Mouse (Mus musculus) embryo, embryonic 10 days (tissue): Measurements from ENCODE around the gene Sdk1.

Source experiments
- DNase-seq: peaks from one replicate; pipeline ENCODE4 v3.0.0-alpha.2; 2015; ENCODE audit warnings: low spot score

The Sdk1 gene

GRCm38 (mm10) chr5:141768761-141769515 lies 527.6 kb downstream of the Sdk1 start:
- DNase-seq, result no peak

GRCm38 (mm10) chr5:141771516-141771915 lies 530.2 kb downstream of the Sdk1 start:
- no peak for DNase-seq

GRCm38 (mm10) chr5:141778231-141778630 lies 536.9 kb downstream of the Sdk1 start:
- no peak for DNase-seq

- no peak for DNase-seq
Measured at GRCm38 (mm10) chr5:141781142-141781541, 539.9 kb downstream of the Sdk1 start.

- DNase-seq, result no peak
Measured at GRCm38 (mm10) chr5:141782330-141782729, 541.0 kb downstream of the Sdk1 start.

GRCm38 (mm10) chr5:141783516-141783915 lies 542.2 kb downstream of the Sdk1 start:
- DNase-seq, result no peak

- no peak for DNase-seq
Measured at GRCm38 (mm10) chr5:141793926-141794325, 552.6 kb downstream of the Sdk1 start.

- DNase-seq, result peak; percentile 26
Measured at GRCm38 (mm10) chr5:141823823-141824330, 582.6 kb downstream of the Sdk1 start.

- DNase-seq, result no peak
Measured at GRCm38 (mm10) chr5:141824739-141825379, 583.6 kb downstream of the Sdk1 start.

- no peak for DNase-seq
Measured at GRCm38 (mm10) chr5:141835566-141835965, 594.3 kb downstream of the Sdk1 start.

GRCm38 (mm10) chr5:141836892-141837455 lies 595.7 kb downstream of the Sdk1 start:
- no peak for DNase-seq

- no peak for DNase-seq
Measured at GRCm38 (mm10) chr5:141844701-141845100, 603.4 kb downstream of the Sdk1 start.

- no peak for DNase-seq
Measured at GRCm38 (mm10) chr5:141847686-141848085, 606.4 kb downstream of the Sdk1 start.

- DNase-seq, result peak; percentile 67
Measured at GRCm38 (mm10) chr5:141852175-141852574, 610.9 kb downstream of the Sdk1 start.

GRCm38 (mm10) chr5:141856447-141856846 lies 615.2 kb downstream of the Sdk1 start:
- DNase-seq, result no peak

- no peak for DNase-seq
Measured at GRCm38 (mm10) chr5:141857781-141858180, 616.5 kb downstream of the Sdk1 start.

GRCm38 (mm10) chr5:141858406-141859160 lies 617.3 kb downstream of the Sdk1 start:
- DNase-seq, result no peak

GRCm38 (mm10) chr5:141866042-141866441 lies 624.8 kb downstream of the Sdk1 start:
- DNase-seq, result no peak

- DNase-seq, result no peak
Measured at GRCm38 (mm10) chr5:141873751-141874150, 632.5 kb downstream of the Sdk1 start.

GRCm38 (mm10) chr5:141880661-141881060 lies 639.4 kb downstream of the Sdk1 start:
- no peak for DNase-seq

- no peak for DNase-seq
Measured at GRCm38 (mm10) chr5:141884111-141884647, 642.9 kb downstream of the Sdk1 start.

GRCm38 (mm10) chr5:141886006-141886405 lies 644.7 kb downstream of the Sdk1 start:
- no peak for DNase-seq
